Mouse (Mus musculus) liver, adult 2 months (tissue): ENCODE measurements around the gene Krt222.

Experiments used
- CTCF ChIP-seq: fragments of 200-500 bp; IDR thresholded peaks from 2 replicates; pipeline ENCODE4 v1.5.1; 2011; ENCODE audit warnings: low read depth, low read length, control low read depth
- POLR2A ChIP-seq: fragments of 200-500 bp; IDR thresholded peaks from 2 replicates; pipeline ENCODE4 v1.6.1; 2011; ENCODE audit warnings: low read length, control low read depth; ENCODE audit not compliant: insufficient read depth; ENCODE audit errors: extremely low read depth

DNA sequence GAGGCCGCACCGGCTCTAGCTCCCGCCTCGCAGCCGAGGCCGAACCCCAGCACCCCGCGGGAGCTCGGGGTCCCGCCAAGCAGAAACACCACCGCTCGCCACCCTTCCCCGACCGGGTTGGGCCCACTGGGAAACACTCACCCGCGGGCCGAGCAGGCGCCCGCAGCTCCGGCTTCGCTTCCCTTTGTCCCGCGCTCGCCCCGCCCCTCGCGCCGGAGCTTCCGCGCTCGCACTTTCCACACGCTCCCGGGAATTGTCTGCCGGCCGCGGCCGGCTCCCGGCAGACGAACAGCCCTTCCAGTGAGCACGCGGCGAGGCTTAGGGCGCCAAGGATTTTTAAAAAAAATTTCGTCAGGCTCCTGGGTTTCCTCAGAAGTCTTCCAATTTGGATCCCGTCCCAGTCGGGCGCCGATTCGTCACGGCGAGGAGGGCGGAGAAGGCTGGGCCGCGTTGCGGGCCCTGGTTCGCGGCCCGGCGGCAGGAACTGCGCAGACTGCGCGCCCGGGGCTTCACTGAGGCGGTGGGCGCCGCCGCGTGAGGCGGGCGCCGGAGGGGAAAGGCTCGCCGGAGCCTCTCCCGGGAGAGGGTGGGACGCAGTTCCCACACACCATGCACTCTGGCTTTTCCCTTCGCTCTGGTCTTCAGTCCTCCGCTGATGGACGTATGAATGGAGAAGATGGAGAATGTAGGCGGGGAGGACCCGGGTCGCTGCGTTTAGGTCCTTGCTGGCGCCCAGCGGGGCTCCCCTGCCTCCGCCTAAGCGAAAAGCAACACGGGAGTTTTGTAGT is 13.4 kb downstream of the Krt222 start, which contains the start of gene Smarce1:
- TF ChIP-seq CTCF: no peak
- TF ChIP-seq POLR2A: 0 out of 2 replicates have a peak, but pooled peaks have one; percentile 4
